Mouse (Mus musculus): ENCODE results near the gene Hyal1.
"Not testable (repeated sequence)": the region's sequence is repeated elsewhere in the genome, so short reads cannot be mapped to it uniquely, and the experiment has no call there.

Gene Hyal1

GRCm38 (mm10) chr9:107571534-107572326, 5.0 kb upstream of the Hyal1 start:
- no peak for DNase-seq (ENCODE audit: low spot score)

GRCm38 (mm10) chr9:107572327-107572662, 4.4 kb upstream of the Hyal1 start:
- no peak for DNase-seq (ENCODE audit: low spot score)

- not testable (repeated sequence) for DNase-seq (ENCODE audit: low spot score)
Observed at GRCm38 (mm10) chr9:107573774-107574173, 3.0 kb upstream of the Hyal1 start.

- peak; percentile 28 for DNase-seq (ENCODE audit: low spot score)
Observed at GRCm38 (mm10) chr9:107575579-107576356, 959 bp upstream of the Hyal1 start.

- no peak for DNase-seq (ENCODE audit: low spot score)
Observed at GRCm38 (mm10) chr9:107577871-107578270, 1.1 kb downstream of the Hyal1 start.

- DNase-seq (ENCODE audit: low spot score), result no peak
Observed at GRCm38 (mm10) chr9:107578587-107578986, 1.9 kb downstream of the Hyal1 start, which contains the start of gene Naa80. Naa80 (plus strand) TSS chr9:107578887.

GRCm38 (mm10) chr9:107579023-107579900, 2.5 kb downstream of the Hyal1 start:
- DNase-seq (ENCODE audit: low spot score), result no peak

- DNase-seq (ENCODE audit: low spot score), result peak; percentile 92
Observed at GRCm38 (mm10) chr9:107580501-107581317, 4.0 kb downstream of the Hyal1 start, which contains the start of gene Hyal3. Hyal3 (plus strand) TSS chr9:107580818.

- DNase-seq (ENCODE audit: low spot score), result no peak
Observed at GRCm38 (mm10) chr9:107581584-107581983, 4.9 kb downstream of the Hyal1 start.

GRCm38 (mm10) chr9:107582509-107583062, 5.9 kb downstream of the Hyal1 start:
- DNase-seq (ENCODE audit: low spot score), result no peak

- no peak for DNase-seq (ENCODE audit: low spot score)
Observed at GRCm38 (mm10) chr9:107583174-107583573, 6.4 kb downstream of the Hyal1 start.

- no peak for DNase-seq (ENCODE audit: low spot score)
Observed at GRCm38 (mm10) chr9:107586504-107586903, 9.8 kb downstream of the Hyal1 start.

- peak; percentile 100 for DNase-seq (ENCODE audit: low spot score)
Observed at GRCm38 (mm10) chr9:107586974-107587832, 10.5 kb downstream of the Hyal1 start, which contains the start of gene Ifrd2. Ifrd2 (plus strand) TSS chr9:107587642.

- peak; percentile 71 for DNase-seq (ENCODE audit: low spot score)
Observed at GRCm38 (mm10) chr9:107587833-107588639, 11.3 kb downstream of the Hyal1 start.

- DNase-seq (ENCODE audit: low spot score), result no peak
Observed at GRCm38 (mm10) chr9:107590058-107590772, 13.5 kb downstream of the Hyal1 start.

- no peak for DNase-seq (ENCODE audit: low spot score)
Observed at GRCm38 (mm10) chr9:107590773-107591060, 14.0 kb downstream of the Hyal1 start.

GRCm38 (mm10) chr9:107593101-107593976, 16.6 kb downstream of the Hyal1 start:
- no peak for DNase-seq (ENCODE audit: low spot score)
